Mouse (Mus musculus): ENCODE measurements around the gene Mss51. TPM values are rescaled to one million over a fixed set of nuclear protein-coding genes. Genes with fewer than 3 reads are reported as not detected.
A peak's percentile ranks its signal among the peaks of the same experiment; 100 is the strongest.

Gene Mss51
- 1 to 10 TPM; 1.9 to 6.5 (median 3.2) TPM for total RNA-seq (2018; cell fraction: chromatin; rRNA removed)
- total RNA-seq (2018; cell fraction: cytosol; rRNA removed), result under 1 TPM in 15 of 26 experiments, not detected in 11; 0.05 to 0.36 (median 0.13) TPM
- total RNA-seq (2018; cell fraction: nucleus; rRNA removed), result 1 to 10 TPM; 2.3 to 5.6 (median 3.6) TPM
- 0.57 TPM in 1 of 3 replicates, not detected in the others for polyA plus RNA-seq (2018)

DNA sequence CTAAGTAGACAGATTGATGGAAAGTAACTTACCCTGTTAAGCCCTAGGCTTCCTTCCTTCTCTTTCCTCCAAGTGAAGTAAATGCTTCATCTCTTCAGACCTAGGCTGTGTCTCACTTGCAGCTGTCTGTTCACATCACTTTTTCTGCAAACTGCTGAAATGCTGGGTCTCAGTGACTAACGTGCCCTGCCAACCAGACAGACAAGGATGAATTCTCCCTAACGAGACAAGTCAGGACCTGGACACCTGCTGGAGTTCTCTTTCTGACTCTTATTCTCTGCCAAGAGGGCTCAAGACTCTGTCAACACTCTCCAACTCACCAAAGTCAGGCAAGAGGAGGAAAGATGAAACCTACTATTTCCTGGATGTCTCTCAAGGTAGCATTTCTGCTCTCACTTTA is at the start of gene Mss51:
TSS of gene Mss51 (minus strand) at position 299 of the 400 bp plus-strand sequence.
- 84% methylated on average over 2 of the region's 2 CpGs for WGBS (ENCODE audit: missing documents)
- Histone ChIP-seq H3K4me3 (ENCODE audit: inconsistent target) (no peak within 1 kb of the TSS), H3K27ac (no peak within 1 kb of the TSS), H3K79me2 (ENCODE audit: inconsistent target) (no peaks in the 10 kb centered on the region), H3K36me3 (ENCODE audit: inconsistent target) (peaks cover 15% of the 10 kb centered on the region)

DNA sequence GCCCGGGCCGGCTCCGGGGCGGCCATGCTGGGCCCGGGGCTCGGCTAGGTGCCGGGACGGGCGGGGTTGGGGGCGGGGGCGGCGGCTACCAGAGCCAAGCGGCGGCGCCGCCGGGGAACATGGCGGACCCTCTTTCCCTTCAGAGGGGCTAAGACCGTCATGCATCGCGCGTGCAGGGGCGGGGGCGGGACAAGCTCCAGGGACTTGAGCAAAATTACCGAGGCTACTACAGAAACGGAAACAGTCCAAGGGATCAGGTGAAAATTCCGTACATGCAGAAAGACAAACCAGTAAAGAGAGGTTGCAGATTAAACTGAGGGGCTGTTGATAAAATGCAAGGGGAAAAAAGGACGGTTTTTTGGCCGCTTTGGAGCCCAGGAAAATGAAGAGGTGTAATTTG is 49.7 kb upstream of the Mss51 start, which contains the start of gene Ppp3cb:
TSS of gene Ppp3cb (minus strand) at position 159 of the 400 bp plus-strand sequence.
- Histone ChIP-seq H3K4me3 (ENCODE audit: inconsistent target) (peak within 1 kb of the TSS; percentile 79), H3K79me2 (ENCODE audit: inconsistent target) (peaks cover 41% of the 10 kb centered on the region), H3K36me3 (ENCODE audit: inconsistent target) (peaks cover 4% of the 10 kb centered on the region; the same call in 1 of the 2 replicates), H3K27ac (peak within 1 kb of the TSS; percentile 66)
- 1% methylated on average over 21 of the region's 29 CpGs for WGBS (ENCODE audit: missing documents)

DNA sequence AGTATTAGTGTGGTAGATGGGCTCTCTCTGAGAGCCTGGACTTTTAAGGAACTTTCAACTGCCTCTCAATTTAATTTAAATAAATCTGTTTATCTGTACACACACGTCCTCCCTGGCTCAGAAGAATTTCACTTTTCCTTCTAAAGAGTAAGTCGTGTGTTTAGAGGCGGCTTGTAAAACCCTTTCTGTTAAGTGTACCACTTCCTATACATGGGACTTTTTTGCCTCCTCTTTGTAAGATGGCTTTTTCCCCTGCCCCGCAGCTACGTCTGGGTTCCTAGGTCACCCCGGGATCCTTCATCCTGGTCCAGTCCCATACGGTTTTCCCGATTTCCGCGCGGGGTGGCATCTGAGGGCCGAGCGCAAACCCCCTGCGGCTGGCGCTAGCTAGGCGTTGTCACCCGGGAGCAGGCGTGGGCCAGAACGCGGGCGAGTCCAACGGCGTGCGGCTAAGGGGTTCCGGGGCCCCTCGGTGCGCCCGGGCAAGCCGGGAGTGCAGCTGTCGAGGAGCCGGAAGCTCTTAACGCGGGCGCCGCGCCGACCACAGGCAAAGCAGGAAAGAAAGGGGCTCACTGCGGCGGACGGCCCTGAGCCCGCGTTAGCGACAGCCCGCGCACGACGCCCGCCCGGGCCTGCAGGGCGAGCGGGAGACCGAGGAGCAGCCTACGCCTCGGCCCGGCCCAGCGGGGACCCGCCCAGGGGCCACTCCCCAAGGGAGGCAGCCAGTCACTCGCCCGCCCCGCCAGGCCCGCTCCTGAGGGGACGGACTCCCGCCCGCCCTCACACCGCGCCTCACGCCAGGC is 49.0 kb upstream of the Mss51 start:
- WGBS (ENCODE audit: missing documents), result 1% methylated on average over 58 of the region's 67 CpGs

DNA sequence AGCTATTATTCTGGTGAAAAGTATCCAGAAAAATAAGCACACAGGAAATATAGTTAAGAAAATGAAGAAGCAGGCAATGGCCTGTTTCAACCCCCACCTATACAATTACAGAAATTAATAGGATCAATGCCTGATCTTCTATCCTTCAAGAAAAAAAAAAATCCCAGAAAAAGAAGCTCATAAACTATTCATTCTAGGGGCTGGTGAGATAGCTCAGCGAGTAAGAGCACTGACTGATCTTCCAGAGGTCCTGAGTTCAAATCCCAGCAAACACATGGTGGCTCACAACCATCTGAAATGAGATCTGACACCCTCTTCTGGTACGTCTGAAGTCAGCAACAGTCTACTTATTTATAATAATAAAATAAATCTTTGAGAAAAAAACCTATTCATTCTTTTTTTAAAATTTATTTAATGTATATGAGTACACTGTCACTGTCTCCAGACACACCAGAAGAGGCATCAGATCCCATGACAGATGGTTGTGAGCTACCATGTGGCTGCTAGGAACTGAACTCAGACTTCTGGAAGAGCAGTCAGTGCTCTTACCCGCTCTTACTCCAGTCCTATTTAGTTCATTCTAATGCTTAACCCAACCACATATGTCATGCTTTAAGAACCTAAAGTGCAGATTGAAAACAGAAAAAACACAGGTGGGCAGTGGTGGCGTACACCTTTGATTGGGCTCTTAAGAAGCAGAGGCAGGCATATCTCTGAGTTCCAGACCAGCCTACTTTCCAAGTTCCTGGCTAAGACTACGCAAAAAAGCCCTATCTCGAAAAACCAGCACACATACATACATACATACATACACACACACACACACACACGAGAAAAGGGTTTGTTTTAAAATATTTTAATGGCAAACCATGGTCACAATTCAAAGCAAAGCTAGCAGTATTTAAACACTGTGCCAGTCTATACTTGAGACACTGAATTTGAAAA is 48.0 kb upstream of the Mss51 start:
- Histone ChIP-seq H3K79me2 (ENCODE audit: inconsistent target) (peaks cover 58% of the 10 kb centered on the region), H3K36me3 (ENCODE audit: inconsistent target) (no peaks in the 10 kb centered on the region; the same call in 1 of the 2 replicates), H3K4me3 (ENCODE audit: inconsistent target) (peak overlapping the region; percentile 79), H3K27ac (peak overlapping the region; percentile 66)
- WGBS (ENCODE audit: missing documents), result 50% methylated on average over 7 of the region's 7 CpGs

More for the DNA sequence above, 49.0 kb upstream of the Mss51 start:
- Histone ChIP-seq H3K27ac (peak overlapping the region; percentile 66), H3K36me3 (ENCODE audit: inconsistent target) (peaks cover 4% of the 10 kb centered on the region; the same call in 1 of the 2 replicates), H3K79me2 (ENCODE audit: inconsistent target) (peaks cover 48% of the 10 kb centered on the region), H3K4me3 (ENCODE audit: inconsistent target) (peak overlapping the region; percentile 79)

DNA sequence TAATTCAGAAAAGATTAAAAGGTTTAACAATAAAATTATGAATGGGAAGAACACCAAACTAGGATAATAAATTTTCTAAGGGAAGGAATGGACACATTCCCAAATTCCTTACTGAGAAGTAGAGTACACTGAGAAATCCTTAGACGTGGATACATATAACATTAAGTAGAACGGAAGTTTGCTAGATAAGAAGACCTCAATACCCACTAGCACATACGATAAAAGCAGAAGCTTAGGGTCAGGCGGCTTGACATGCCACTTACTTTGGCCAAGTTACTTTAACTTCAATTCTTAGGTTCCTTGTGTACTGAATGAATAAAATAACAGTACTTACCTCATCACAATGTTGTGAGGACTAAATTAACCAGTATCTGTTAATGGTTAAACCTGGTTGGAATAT is 32.9 kb upstream of the Mss51 start:
- WGBS (ENCODE audit: missing documents), result 92% methylated on average over 4 of the region's 4 CpGs
- Histone ChIP-seq H3K36me3 (ENCODE audit: inconsistent target) (peaks cover 12% of the 10 kb centered on the region; the same call in 1 of the 2 replicates), H3K27ac (no peak overlapping the region), H3K4me3 (ENCODE audit: inconsistent target) (no peak overlapping the region), H3K79me2 (ENCODE audit: inconsistent target) (peaks cover 26% of the 10 kb centered on the region)

DNA sequence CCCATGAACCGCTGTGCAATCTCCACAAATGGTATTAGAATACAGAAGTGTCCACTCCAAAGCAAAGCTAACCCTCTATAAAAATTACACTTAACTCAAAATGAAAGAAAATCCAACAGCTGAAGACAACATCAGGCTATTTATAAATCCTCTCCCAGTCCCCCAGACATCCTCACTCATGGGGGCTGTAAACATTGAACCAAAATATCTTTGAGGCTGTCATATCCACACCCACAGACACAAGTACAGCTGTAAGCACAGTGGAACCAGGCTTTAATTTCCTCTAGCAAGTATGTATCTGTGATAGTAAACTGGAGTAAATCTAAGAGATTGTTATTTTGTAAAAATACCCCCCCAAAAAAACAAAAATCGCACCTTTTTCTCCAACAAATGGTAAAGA is 23.5 kb upstream of the Mss51 start:
- Histone ChIP-seq H3K36me3 (ENCODE audit: inconsistent target) (peaks cover 41% of the 10 kb centered on the region), H3K4me3 (ENCODE audit: inconsistent target) (no peak overlapping the region), H3K27ac (no peak overlapping the region), H3K79me2 (ENCODE audit: inconsistent target) (no peaks in the 10 kb centered on the region)
- WGBS (ENCODE audit: missing documents), result 100% methylated on average over 2 of the region's 2 CpGs

DNA sequence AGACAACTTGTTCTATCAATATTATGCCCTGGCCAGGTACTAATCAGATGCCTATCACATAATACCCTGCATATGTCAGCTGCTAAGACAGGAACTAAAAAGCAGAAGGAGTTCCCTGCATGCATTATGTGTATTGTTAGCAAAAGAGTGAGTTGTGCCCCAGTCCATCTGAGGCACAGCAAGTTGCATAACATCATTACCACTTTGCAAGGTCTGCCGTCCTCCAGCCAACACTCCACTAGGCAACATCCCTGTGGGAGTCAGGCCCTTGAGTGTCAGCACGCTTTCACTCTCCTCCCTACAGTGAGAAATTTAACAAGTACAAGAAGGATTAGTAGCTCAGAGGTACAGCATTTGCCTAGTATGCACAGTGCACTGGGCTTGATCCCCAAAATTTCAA is 11.7 kb upstream of the Mss51 start:
- H3K36me3 ChIP-seq (ENCODE audit: inconsistent target), result no peaks in the 10 kb centered on the region
- peak overlapping the region; percentile 12 for H3K27ac ChIP-seq
- no peak overlapping the region for H3K4me3 ChIP-seq (ENCODE audit: inconsistent target)
- H3K79me2 ChIP-seq (ENCODE audit: inconsistent target), result no peaks in the 10 kb centered on the region
- 51% methylated on average over 2 of the region's 2 CpGs for WGBS (ENCODE audit: missing documents)

DNA sequence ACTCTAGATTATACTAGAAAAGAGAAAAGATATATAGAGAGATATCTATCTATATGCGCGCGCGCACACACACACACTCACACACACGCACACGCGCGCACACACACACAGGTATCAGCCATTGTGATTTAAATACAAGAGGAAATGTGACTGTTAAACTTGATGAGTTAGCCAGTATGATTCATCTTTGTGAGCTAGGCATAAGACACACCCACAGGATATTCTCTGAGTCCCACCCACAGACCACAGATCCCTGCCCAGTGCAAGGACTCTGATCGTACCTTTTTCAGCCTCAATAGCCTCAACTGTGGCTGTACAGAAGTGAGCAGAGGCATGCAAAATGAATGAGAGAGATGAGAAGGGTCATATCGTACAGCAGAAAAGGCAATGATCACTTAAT is 6.3 kb upstream of the Mss51 start:
- Histone ChIP-seq H3K79me2 (ENCODE audit: inconsistent target) (no peaks in the 10 kb centered on the region), H3K27ac (no peak overlapping the region), H3K36me3 (ENCODE audit: inconsistent target) (peaks cover 18% of the 10 kb centered on the region), H3K4me3 (ENCODE audit: inconsistent target) (no peak overlapping the region)
- 86% methylated on average over 10 of the region's 10 CpGs for WGBS (ENCODE audit: missing documents)

DNA sequence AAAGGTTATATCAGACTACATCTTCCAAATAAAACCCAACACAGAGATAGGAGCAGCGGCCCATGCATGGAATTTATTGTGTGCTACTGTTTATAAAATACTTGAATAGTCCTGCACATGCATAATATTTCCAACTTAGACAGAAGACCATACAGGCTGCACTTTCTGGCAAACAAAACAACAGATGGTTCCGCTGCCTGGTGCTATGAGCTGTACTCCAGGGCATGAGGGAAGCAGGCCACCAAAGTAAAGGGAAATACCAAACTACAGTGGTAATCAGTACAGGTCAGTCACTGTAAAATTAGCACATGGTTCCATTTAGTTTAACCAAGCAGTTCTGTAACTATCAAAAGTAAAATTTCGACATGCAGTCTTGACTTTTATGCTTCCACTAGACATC is 3.3 kb upstream of the Mss51 start:
- Histone ChIP-seq H3K79me2 (ENCODE audit: inconsistent target) (no peaks in the 10 kb centered on the region), H3K4me3 (ENCODE audit: inconsistent target) (no peak overlapping the region), H3K27ac (no peak overlapping the region), H3K36me3 (ENCODE audit: inconsistent target) (peaks cover 18% of the 10 kb centered on the region)
- 91% methylated on average over 3 of the region's 3 CpGs for WGBS (ENCODE audit: missing documents)

DNA sequence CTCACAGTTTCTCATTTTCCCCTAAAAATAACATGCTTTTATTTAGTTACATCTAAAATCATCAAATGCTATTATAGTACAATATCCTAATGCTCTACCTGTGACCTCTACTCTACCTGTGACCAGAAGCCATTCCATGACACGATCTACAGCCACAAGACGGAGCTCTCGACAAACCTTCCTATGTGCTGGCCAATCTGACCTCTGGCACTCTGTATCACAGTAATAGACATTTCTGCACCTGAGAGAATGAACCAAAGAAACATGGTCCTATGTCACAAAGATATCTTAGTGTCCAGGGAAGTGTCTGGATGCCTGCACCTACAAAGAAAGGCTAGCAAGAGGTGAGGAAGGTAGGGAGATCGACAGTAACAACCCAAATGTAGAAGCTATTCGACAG is 10.7 kb downstream of the Mss51 start:
- no peak overlapping the region for H3K27ac ChIP-seq
- H3K4me3 ChIP-seq (ENCODE audit: inconsistent target), result no peak overlapping the region
- no peaks in the 10 kb centered on the region for H3K79me2 ChIP-seq (ENCODE audit: inconsistent target)
- no peaks in the 10 kb centered on the region for H3K36me3 ChIP-seq (ENCODE audit: inconsistent target)
- WGBS (ENCODE audit: missing documents), result 93% methylated on average over 5 of the region's 5 CpGs

DNA sequence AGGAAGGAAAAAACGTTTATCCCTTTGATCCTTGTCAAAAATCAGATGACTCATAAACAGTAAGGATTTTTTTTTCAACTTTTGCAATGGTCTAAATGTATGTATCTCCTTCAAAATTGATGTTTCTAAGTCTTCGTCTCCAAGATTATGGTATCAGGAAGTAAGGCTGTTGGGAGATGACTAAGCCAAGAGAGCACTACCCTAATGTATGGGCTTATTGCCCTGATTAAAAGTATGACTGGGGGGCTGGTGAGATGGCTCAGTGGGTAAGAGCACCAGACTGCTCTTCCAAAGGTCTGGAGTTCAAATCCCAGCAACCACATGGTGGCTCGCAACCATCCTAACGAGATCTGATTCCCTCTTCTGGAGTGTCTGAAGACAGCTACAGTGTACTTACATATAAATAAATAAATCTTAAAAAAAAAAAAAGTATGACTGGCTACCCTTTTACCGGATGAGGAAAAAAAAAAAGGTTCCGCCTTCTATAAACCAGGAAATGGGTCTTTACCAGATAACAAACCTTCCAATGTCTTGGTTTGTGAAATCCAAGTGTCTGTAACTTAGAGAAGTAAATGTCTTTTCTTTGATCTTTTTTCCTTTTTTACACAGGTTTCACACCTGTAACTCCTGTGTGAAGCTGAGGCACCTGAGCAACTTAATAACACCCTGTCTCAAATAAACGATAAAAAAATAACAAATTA is 14.5 kb downstream of the Mss51 start:
- H3K4me3 ChIP-seq (ENCODE audit: inconsistent target), result no peak overlapping the region
- WGBS (ENCODE audit: missing documents), result 69% methylated on average over 5 of the region's 7 CpGs
- H3K36me3 ChIP-seq (ENCODE audit: inconsistent target), result no peaks in the 10 kb centered on the region
- peaks cover 25% of the 10 kb centered on the region for H3K79me2 ChIP-seq (ENCODE audit: inconsistent target)
- no peak overlapping the region for H3K27ac ChIP-seq

DNA sequence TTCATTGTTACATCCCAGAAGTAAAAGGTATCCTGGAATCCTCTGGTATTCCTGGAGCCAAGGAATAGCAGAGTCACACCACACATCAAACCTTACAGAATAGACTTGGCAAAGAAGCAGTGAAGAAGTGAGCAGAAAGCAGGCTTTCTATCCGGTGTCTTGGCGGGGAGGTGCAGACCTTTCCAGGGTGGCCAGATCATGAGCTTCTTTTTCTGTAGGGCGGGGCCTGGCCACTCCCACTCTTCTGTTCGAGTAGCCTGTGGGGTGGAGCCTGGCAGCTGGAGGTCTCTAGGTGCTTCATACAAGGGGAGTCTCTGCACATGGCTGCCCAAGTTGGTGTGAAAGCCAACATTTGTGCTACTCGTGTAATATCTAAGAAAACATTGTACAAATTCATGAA is 15.5 kb downstream of the Mss51 start:
- H3K4me3 ChIP-seq (ENCODE audit: inconsistent target), result no peak overlapping the region
- WGBS (ENCODE audit: missing documents), result 49% methylated on average over 5 of the region's 5 CpGs
- peaks cover 35% of the 10 kb centered on the region for H3K79me2 ChIP-seq (ENCODE audit: inconsistent target)
- no peak overlapping the region for H3K27ac ChIP-seq
- H3K36me3 ChIP-seq (ENCODE audit: inconsistent target), result no peaks in the 10 kb centered on the region

DNA sequence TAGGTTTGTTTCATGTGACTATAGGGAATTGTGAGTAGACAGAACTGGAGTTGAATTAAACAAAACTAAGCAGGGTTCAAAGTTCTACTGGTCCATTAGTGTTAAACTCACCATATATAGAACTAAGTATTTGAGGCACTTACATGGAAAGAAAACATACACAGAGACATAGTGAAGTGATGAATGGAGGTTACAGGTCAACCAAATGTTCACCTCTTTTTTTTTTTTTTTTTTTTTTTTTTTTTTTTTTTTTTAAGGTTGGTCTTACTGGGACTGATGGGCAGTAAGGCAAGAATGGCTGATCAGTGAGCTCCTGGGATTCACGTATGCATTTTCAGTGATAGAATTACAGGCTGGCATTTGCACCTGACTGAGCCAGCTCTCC is 16.5 kb downstream of the Mss51 start:
- 91% methylated on average over 1 of the region's 1 CpGs for WGBS (ENCODE audit: missing documents)
- H3K27ac ChIP-seq, result peak overlapping the region; percentile 82; the same call in 1 of the 2 replicates
- peak overlapping the region; percentile 88 for H3K4me3 ChIP-seq (ENCODE audit: inconsistent target)

More for the DNA sequence above, 16.5 kb downstream of the Mss51 start:
- H3K79me2 ChIP-seq (ENCODE audit: inconsistent target), result peaks cover 45% of the 10 kb centered on the region
- no peaks in the 10 kb centered on the region for H3K36me3 ChIP-seq (ENCODE audit: inconsistent target)
